Mouse (Mus musculus) heart, adult 18-20 months (tissue): ENCODE results near the gene Prrx1. TPM values are rescaled to one million over a fixed set of nuclear protein-coding genes. Genes with fewer than 3 reads are reported as not detected.

Source experiments
- DNase-seq, 2 experiments: peaks; one replicate each; pipeline ENCODE4 v3.0.0; 2021 to 2022; ENCODE audit warnings: mixed read lengths in 1 of 2
- total RNA-seq, 2 experiments: library from RNA; stranded (reverse); gene quantifications; 2 replicates each; pipeline ENCODE4 v1.2.3; 2021

Prrx1 gene
- total RNA-seq, 2 experiments from 2014 or later = 26.3 to 30.7 TPM

GRCm38 (mm10) chr1:163273132-163273531, 40.4 kb downstream of the Prrx1 start:
- DNase-seq = no peak

DNA sequence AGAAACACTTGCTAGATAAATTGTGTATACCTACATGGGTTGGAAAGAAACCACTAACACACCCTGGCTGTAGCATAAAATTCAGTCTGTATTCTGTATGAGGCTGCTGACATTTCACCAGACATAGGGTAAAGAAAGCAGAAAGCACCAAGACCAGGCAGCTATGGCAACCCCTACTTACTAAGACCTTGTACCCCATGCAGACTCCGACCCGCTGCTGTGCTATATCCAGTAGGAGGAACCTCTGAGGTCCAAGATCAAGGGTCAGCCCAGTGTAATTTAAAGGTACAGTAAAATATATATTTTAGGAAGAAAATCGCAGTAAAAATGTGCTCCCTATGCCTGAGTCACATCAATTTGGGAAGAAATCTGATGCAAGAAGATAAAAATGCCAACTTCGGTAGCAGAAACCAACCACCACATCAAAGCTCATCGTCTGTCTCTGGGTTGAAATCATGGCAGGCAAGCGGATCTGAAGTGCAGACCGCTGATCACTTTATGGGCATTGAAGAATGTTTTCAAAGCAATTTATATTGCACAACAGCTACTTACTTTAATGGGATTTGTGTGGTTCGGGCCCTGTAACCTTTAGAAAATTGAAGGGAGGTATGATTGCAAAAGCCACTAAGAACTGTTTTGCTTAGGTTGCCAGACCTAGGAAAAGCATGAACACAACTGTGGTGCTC, 46.5 kb downstream of the Prrx1 start:
- no peak for DNase-seq

- no peak for DNase-seq
Observed at GRCm38 (mm10) chr1:163257298-163257697, 56.2 kb downstream of the Prrx1 start.

- no peak for DNase-seq
Observed at GRCm38 (mm10) chr1:163255884-163256283, 57.6 kb downstream of the Prrx1 start.

DNA sequence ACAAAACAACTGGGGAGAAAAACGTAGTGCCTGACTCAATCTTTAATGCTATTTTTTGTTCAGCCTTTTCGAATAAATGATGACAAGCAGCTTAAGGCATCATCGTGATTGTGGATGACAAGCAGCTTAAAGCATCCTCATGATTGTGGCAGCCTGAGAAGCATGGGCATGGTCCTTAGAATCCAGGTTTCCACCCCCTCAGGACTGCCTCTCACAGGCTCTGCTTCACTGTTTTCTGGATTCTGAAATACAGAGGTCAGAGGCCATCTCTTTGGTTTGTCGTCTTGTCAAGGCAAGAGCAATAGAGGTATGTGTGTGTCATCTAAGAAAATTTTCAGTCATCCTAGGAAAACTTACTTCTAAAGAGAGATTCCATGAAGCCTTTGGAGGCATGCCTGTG, 60.7 kb downstream of the Prrx1 start:
- DNase-seq = no peak

- DNase-seq = peak in 1 of 2 experiments; percentile 9
Observed at GRCm38 (mm10) chr1:163252331-163252730, 61.2 kb downstream of the Prrx1 start.

- no peak for DNase-seq
Observed at GRCm38 (mm10) chr1:163251766-163252165, 61.7 kb downstream of the Prrx1 start.

GRCm38 (mm10) chr1:163238950-163239349, 74.6 kb downstream of the Prrx1 start:
- DNase-seq = no peak

DNA sequence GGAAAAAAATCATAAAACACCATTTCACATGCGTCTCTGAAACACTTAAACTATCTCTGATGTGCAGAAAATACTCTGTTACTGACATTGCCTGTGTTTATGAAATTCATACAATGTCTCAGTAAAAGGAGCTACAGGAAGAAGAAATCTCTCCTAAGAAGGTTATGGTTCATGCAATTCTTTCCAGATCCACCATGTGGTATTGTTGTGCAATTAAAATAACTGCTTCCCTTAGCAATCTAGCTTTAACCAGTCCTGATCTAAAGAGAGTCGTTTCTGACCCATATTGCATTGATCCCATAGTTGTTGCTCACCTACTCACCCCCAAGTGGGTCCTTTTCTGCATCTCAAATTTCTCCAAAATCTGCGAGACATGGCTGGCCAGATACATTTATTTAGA, 82.3 kb downstream of the Prrx1 start:
- DNase-seq = peak in 1 of 2 experiments; percentile 21

DNA sequence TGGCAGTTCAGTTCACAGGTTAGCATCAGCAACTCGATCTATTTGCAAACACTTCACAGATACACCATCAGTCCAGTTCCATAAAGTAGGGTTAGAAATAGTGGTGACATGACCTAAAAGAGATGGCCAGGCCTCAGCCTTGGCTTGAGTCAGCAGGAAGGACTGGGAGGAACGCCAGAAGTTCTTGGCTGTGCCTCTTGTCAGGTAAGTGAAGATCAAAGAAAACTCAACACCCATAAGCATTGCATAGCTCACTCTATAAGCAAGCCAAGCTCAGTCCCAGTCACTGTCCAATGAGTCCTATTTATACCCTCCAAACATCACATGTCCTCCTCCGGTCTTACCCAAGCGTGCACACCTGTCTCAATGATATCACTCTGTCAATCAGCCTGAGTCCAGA, 87.2 kb downstream of the Prrx1 start:
- DNase-seq = no peak

DNA sequence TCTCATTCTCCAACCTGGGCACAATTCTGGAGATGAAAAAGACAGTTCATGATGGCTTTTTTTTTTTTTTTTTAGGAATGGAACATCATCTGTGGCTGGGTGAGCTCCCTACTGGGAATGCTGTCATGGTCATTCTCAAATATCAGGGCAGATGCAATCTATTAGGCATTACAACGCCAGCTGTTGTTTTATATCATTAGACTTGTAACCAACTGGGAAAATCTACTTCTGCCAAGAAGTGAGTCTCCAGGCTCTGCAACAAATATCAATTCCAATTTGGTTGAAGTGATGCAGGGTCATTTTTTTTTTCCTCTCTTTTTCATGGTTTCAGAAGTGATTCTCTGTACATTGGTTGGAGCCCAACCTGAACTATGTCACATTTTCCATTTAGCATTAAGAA, 91.7 kb downstream of the Prrx1 start:
- no peak for DNase-seq

DNA sequence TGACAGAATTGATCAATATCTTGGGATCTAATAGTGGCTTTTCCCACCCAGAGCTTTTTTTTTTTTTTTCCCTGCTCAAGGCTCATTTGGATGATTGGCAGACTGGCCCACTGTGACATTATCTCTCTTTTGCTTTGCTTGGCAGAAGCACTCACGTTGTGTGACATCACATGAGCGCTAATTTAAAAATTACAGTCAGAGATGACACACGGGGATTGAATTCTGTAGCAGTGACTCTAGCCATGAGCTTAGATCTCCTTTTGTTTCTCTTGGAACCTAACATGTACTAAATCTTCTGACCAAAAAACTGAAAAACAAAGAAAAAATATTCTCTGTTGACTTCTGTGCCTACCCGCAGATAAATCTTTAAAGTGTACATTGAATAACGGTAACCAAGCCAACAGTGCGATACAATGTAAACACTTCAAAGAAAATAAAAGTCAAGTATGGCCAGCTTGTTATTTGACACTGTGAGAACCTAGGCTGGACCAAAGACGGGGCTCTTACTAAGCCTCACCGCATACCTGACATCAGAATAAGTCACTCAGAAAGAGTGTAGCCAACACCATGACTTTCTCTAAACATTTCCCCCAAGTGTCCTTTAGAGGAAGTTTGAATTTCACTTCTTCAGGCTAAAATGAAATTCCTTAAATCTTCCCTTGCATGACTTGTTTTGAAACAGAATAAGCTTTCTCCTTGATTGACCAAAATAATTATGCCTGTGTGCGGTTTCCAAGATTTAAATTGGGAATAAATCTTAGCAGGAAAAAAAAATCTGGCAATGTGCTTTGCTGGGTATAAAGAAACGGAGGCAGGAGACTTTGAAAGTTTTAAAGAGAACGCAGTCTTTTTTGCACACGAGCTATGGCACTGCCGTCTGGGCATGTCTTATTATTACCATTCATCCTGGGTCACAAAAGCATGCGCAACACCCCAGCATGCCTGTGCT, 104.3 kb downstream of the Prrx1 start:
- DNase-seq = no peak

DNA sequence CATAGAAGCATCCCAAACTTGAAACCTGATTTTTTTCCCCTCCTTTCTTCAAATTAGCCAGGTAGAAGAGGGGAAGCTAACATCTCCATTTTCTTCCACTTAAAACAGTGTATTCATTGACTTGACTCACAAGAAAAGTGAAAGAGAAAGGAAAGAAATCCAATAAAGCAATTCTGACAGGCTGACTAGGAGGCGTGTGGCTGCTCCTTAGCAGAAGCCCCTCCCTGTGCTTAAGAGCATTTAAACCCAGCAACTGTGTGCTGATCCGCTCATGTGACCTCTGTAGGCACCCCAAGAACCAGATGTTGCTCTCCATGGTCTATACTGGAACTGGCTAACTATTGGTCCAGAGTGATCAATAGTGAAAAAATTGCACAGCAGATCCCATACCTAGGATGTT, 114.7 kb downstream of the Prrx1 start:
- DNase-seq = no peak

DNA sequence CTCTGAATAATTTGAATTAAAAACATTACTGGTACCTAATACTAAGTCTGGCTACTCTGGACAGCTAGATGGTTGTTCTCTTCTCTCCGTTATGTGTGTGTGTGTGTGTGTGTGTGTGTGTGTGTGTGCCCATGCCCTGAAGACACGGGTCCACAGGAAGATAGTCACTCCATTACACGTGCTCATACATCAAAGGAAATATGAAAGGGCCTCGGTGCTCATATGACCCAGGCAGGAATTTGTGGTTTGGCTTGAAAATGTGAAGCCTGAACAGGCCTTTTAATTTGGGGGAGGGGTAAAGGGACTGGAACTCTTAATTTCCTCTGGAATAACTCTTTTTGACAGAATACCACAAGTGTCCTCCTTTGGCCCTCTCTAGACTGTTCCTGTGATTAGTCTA, 115.5 kb downstream of the Prrx1 start:
- DNase-seq = no peak

Other genes with a start within 250 kb of the Prrx1 start
- not detected for gene Mroh9, start 228.0 kb downstream of the Prrx1 start, total RNA-seq
- 1 to 10 TPM; 1.9 to 3.1 TPM for gene Gorab, start 90.0 kb upstream of the Prrx1 start, total RNA-seq